ENCODE assay signal across 8 mouse cellular contexts in the genomic region with DNA sequence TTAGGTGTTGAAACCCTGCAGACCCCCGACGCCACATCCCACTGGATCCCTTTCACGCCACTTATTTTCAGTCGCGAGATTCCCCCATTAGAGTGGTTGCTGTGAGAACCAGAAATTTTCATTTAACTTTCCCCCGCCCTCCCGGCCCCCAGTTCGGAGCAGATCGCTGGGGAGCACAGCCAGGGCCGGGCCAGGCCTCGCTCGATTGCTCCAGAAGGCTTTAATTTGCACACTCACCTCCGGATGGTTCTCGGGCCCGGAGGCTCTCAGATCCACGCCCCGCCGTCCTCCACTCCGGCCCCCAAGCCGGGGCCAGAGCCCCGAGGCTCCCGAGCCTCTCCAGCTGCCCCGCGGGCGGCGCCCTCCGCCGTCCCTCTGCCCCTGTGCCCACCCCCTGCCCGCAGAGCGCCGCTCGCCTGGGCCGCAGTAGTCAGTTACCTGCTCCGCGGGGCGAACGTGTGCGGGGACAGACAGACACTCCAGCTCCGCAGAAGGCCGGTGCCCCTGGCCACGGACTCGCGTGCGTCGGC.
DNase-seq lines count a peak whose midpoint lies in the region; ATAC-seq lines count a peak whose summit lies in the region.

No protein-coding gene starts in this region.

- H3K9ac ChIP-seq in forebrain, embryonic 13.5 days, result no peak overlapping the region

- H3K27ac ChIP-seq in forebrain, embryonic 13.5 days, result no peak overlapping the region

- peak overlapping the region; percentile 42 for H3K4me3 ChIP-seq in forebrain, embryonic 13.5 days

- under 1% methylated on average over 45 of the region's 45 CpGs for WGBS in forebrain, embryonic 13.5 days

- ATAC-seq in forebrain, embryonic 13.5 days, result 0 out of 2 replicates have a peak, but pooled peaks have one; percentile 7

- no peaks in the 10 kb centered on the region for H3K36me3 ChIP-seq in forebrain, embryonic 13.5 days (ENCODE audit: poor library complexity, severe bottlenecking)

- H3K9me3 ChIP-seq in forebrain, embryonic 13.5 days (replicated peaks), result no peaks in the 10 kb centered on the region

- DNase-seq in urinary bladder, postnatal 25 days (ENCODE audit: low spot score), result peak; percentile 4
- no peak for DNase-seq in urinary bladder, postnatal 36 days (ENCODE audit: low spot score in 2 of 2)
- peak; percentile 4 to 22 for DNase-seq in kidney, postnatal 36 days
- DNase-seq in neural tube, embryonic 10.5 days (ENCODE audit: extremely low spot score, low spot score), result peak; percentile 28
- DNase-seq in right cerebral cortex, adult 2 months (ENCODE audit: low spot score in 2 of 2), result no peak
- DNase-seq in frontal cortex, adult 2 months (ENCODE audit: extremely low spot score in 1 of 2, low spot score in 1 of 2), result no peak
- no peak for DNase-seq in T-cell, adult 2 months (ENCODE audit: low spot score)

- peak overlapping the region; percentile 83 for H3K4me2 ChIP-seq in forebrain, embryonic 13.5 days

- H3K27me3 ChIP-seq in forebrain, embryonic 13.5 days, result peaks cover 51% of the 10 kb centered on the region

- peaks cover 30% of the 10 kb centered on the region for H3K4me1 ChIP-seq in forebrain, embryonic 13.5 days

Comparison
In these comparisons a context has a peak if more than half of its experiments do, and no peak if none do; other contexts are left out.
1. DNase-seq: peak in urinary bladder, postnatal 25 days (single experiment), kidney, postnatal 36 days (2 of 2) and neural tube, embryonic 10.5 days (single experiment); none in urinary bladder, postnatal 36 days (0 of 2), right cerebral cortex, adult 2 months (0 of 2), frontal cortex, adult 2 months (0 of 2) and T-cell, adult 2 months (single experiment).